Mouse (Mus musculus): ENCODE results near the gene Dusp16. TPM values are rescaled to one million over a fixed set of nuclear protein-coding genes. Genes with fewer than 3 reads are reported as not detected.

The Dusp16 gene
- polyA plus RNA-seq (2016; fragmentation: Nextera tagmentation; extraction: Ambion mirVana) = 11.0 and 12.9 TPM in 2 replicates

GRCm38 (mm10) chr6:134792141-134793045, at the start of gene Dusp16:
TSS of gene Dusp16 (minus strand) at chr6:134792625.
- peak; percentile 81 for ATAC-seq (ENCODE audit: low FRiP score)
- under 1% methylated on average over 87 of the region's 108 CpGs for WGBS
- peak within 1 kb of the TSS; percentile 68 for H3K4me3 ChIP-seq
- no peaks in the 10 kb centered on the region for H3K9me3 ChIP-seq (replicated peaks)
- peaks cover 6% of the 10 kb centered on the region; the same call in 1 of the 2 replicates for H3K27me3 ChIP-seq
- peak within 1 kb of the TSS; percentile 59 for H3K4me2 ChIP-seq (replicated peaks)
- peak within 1 kb of the TSS; percentile 84 for H3K9ac ChIP-seq
- peaks cover 8% of the 10 kb centered on the region for H3K4me1 ChIP-seq
- no peaks in the 10 kb centered on the region for H3K36me3 ChIP-seq
- H3K27ac ChIP-seq = peak within 1 kb of the TSS; percentile 86

GRCm38 (mm10) chr6:134840346-134840745, 47.9 kb upstream of the Dusp16 start:
- Histone ChIP-seq H3K27ac (no peak overlapping the region), H3K4me3 (no peak overlapping the region), H3K9ac (no peak overlapping the region), H3K36me3 (no peaks in the 10 kb centered on the region), H3K9me3 (replicated peaks) (no peaks in the 10 kb centered on the region), H3K4me1 (no peaks in the 10 kb centered on the region), H3K27me3 (no peaks in the 10 kb centered on the region), H3K4me2 (replicated peaks) (no peak overlapping the region)
- WGBS = 83% methylated on average over 2 of the region's 2 CpGs
- ATAC-seq (ENCODE audit: low FRiP score) = no peak

GRCm38 (mm10) chr6:134838111-134838510, 45.7 kb upstream of the Dusp16 start:
- no peak overlapping the region for H3K9ac ChIP-seq
- H3K4me1 ChIP-seq = no peaks in the 10 kb centered on the region
- no peaks in the 10 kb centered on the region for H3K36me3 ChIP-seq
- 90% methylated on average over 4 of the region's 4 CpGs for WGBS
- no peak overlapping the region for H3K27ac ChIP-seq
- no peak overlapping the region for H3K4me2 ChIP-seq (replicated peaks)
- H3K9me3 ChIP-seq (replicated peaks) = no peaks in the 10 kb centered on the region
- no peak for ATAC-seq (ENCODE audit: low FRiP score)
- no peaks in the 10 kb centered on the region for H3K27me3 ChIP-seq
- H3K4me3 ChIP-seq = no peak overlapping the region

GRCm38 (mm10) chr6:134834585-134835251, 42.3 kb upstream of the Dusp16 start:
- Histone ChIP-seq H3K4me1 (peaks cover 5% of the 10 kb centered on the region), H3K4me3 (no peak overlapping the region), H3K9me3 (replicated peaks) (no peaks in the 10 kb centered on the region)

GRCm38 (mm10) chr6:134830776-134831175, 38.4 kb upstream of the Dusp16 start:
- peak overlapping the region; percentile 79 for H3K4me3 ChIP-seq
- ATAC-seq (ENCODE audit: low FRiP score) = no peak
- peak overlapping the region; percentile 76 for H3K9ac ChIP-seq
- peak overlapping the region; percentile 92 for H3K27ac ChIP-seq
- no peaks in the 10 kb centered on the region for H3K36me3 ChIP-seq
- peak overlapping the region; percentile 86 for H3K4me2 ChIP-seq (replicated peaks)
- no peaks in the 10 kb centered on the region for H3K27me3 ChIP-seq
- 6% methylated on average over 10 of the region's 10 CpGs for WGBS
- no peaks in the 10 kb centered on the region for H3K9me3 ChIP-seq (replicated peaks)
- H3K4me1 ChIP-seq = peaks cover 10% of the 10 kb centered on the region

More at GRCm38 (mm10) chr6:134834585-134835251, 42.3 kb upstream of the Dusp16 start:
- Histone ChIP-seq H3K9ac (no peak overlapping the region), H3K27ac (no peak overlapping the region), H3K36me3 (no peaks in the 10 kb centered on the region), H3K4me2 (replicated peaks) (no peak overlapping the region), H3K27me3 (no peaks in the 10 kb centered on the region)
- WGBS = 80% methylated on average over 9 of the region's 9 CpGs
- ATAC-seq (ENCODE audit: low FRiP score) = no peak

- peak within 1 kb of the TSS; percentile 76 for H3K9ac ChIP-seq
- peak; percentile 98 for ATAC-seq (ENCODE audit: low FRiP score)
- peak within 1 kb of the TSS; percentile 79 for H3K4me3 ChIP-seq
- no peaks in the 10 kb centered on the region for H3K9me3 ChIP-seq (replicated peaks)
- H3K36me3 ChIP-seq = no peaks in the 10 kb centered on the region
- peak within 1 kb of the TSS; percentile 92 for H3K27ac ChIP-seq
- WGBS = under 1% methylated on average over 55 of the region's 58 CpGs
- H3K4me2 ChIP-seq (replicated peaks) = peak within 1 kb of the TSS; percentile 86
- H3K27me3 ChIP-seq = no peaks in the 10 kb centered on the region
- peaks cover 10% of the 10 kb centered on the region for H3K4me1 ChIP-seq
These were observed 37.6 kb upstream of the Dusp16 start, which contains the start of gene Crebl2 for GRCm38 (mm10) chr6:134829786-134830700. TSS of gene Crebl2 (plus strand) at chr6:134830154.

- Histone ChIP-seq H3K9me3 (replicated peaks) (no peaks in the 10 kb centered on the region), H3K4me2 (replicated peaks) (no peak overlapping the region), H3K9ac (no peak overlapping the region), H3K4me3 (no peak overlapping the region), H3K27me3 (no peaks in the 10 kb centered on the region), H3K4me1 (no peaks in the 10 kb centered on the region), H3K27ac (no peak overlapping the region), H3K36me3 (no peaks in the 10 kb centered on the region)
- 69% methylated on average over 10 of the region's 10 CpGs for WGBS
- ATAC-seq (ENCODE audit: low FRiP score) = no peak
These were observed 30.4 kb upstream of the Dusp16 start for GRCm38 (mm10) chr6:134822844-134823243.

GRCm38 (mm10) chr6:134820411-134820810, 28.0 kb upstream of the Dusp16 start:
- no peaks in the 10 kb centered on the region for H3K4me1 ChIP-seq
- 52% methylated on average over 6 of the region's 6 CpGs for WGBS

GRCm38 (mm10) chr6:134819741-134820140, 27.3 kb upstream of the Dusp16 start:
- H3K27ac ChIP-seq = no peak overlapping the region
- ATAC-seq (ENCODE audit: low FRiP score) = no peak
- no peaks in the 10 kb centered on the region for H3K36me3 ChIP-seq
- H3K9ac ChIP-seq = no peak overlapping the region
- WGBS = 56% methylated on average over 5 of the region's 5 CpGs
- H3K9me3 ChIP-seq (replicated peaks) = no peaks in the 10 kb centered on the region
- H3K27me3 ChIP-seq = no peaks in the 10 kb centered on the region
- H3K4me2 ChIP-seq (replicated peaks) = no peak overlapping the region
- no peaks in the 10 kb centered on the region for H3K4me1 ChIP-seq
- H3K4me3 ChIP-seq = no peak overlapping the region

More at GRCm38 (mm10) chr6:134820411-134820810, 28.0 kb upstream of the Dusp16 start:
- Histone ChIP-seq H3K36me3 (no peaks in the 10 kb centered on the region), H3K9ac (no peak overlapping the region), H3K27me3 (no peaks in the 10 kb centered on the region), H3K9me3 (replicated peaks) (no peaks in the 10 kb centered on the region), H3K27ac (no peak overlapping the region), H3K4me2 (replicated peaks) (no peak overlapping the region), H3K4me3 (no peak overlapping the region)
- ATAC-seq (ENCODE audit: low FRiP score) = no peak

- H3K4me2 ChIP-seq (replicated peaks) = no peak overlapping the region
These were observed 24.9 kb upstream of the Dusp16 start for GRCm38 (mm10) chr6:134817051-134817928.

GRCm38 (mm10) chr6:134813066-134813465, 20.6 kb upstream of the Dusp16 start:
- H3K9me3 ChIP-seq (replicated peaks) = no peaks in the 10 kb centered on the region
- H3K27ac ChIP-seq = no peak overlapping the region
- no peaks in the 10 kb centered on the region for H3K36me3 ChIP-seq
- no peak overlapping the region for H3K4me2 ChIP-seq (replicated peaks)
- no peak for ATAC-seq (ENCODE audit: low FRiP score)
- no peaks in the 10 kb centered on the region for H3K27me3 ChIP-seq
- no peak overlapping the region for H3K9ac ChIP-seq
- 77% methylated on average over 1 of the region's 1 CpGs for WGBS
- H3K4me3 ChIP-seq = no peak overlapping the region
- H3K4me1 ChIP-seq = no peaks in the 10 kb centered on the region

More at GRCm38 (mm10) chr6:134817051-134817928, 24.9 kb upstream of the Dusp16 start:
- WGBS = 65% methylated on average over 12 of the region's 12 CpGs
- 0 out of 2 replicates have a peak overlapping the region, but pooled peaks have one; percentile 4 for H3K9ac ChIP-seq
- no peak overlapping the region for H3K4me3 ChIP-seq
- H3K9me3 ChIP-seq (replicated peaks) = no peaks in the 10 kb centered on the region
- H3K27ac ChIP-seq = no peak overlapping the region
- H3K4me1 ChIP-seq = no peaks in the 10 kb centered on the region
- ATAC-seq (ENCODE audit: low FRiP score) = no peak
- no peaks in the 10 kb centered on the region for H3K27me3 ChIP-seq
- no peaks in the 10 kb centered on the region for H3K36me3 ChIP-seq

Data from hindbrain, embryonic 12.5 days (tissue).